Mouse (Mus musculus): ENCODE data around the gene Gtf3c2.
"Not testable (repeated sequence)": the region's sequence is repeated elsewhere in the genome, so short reads cannot be mapped to it uniquely, and the experiment has no call there.

Gene Gtf3c2

DNA sequence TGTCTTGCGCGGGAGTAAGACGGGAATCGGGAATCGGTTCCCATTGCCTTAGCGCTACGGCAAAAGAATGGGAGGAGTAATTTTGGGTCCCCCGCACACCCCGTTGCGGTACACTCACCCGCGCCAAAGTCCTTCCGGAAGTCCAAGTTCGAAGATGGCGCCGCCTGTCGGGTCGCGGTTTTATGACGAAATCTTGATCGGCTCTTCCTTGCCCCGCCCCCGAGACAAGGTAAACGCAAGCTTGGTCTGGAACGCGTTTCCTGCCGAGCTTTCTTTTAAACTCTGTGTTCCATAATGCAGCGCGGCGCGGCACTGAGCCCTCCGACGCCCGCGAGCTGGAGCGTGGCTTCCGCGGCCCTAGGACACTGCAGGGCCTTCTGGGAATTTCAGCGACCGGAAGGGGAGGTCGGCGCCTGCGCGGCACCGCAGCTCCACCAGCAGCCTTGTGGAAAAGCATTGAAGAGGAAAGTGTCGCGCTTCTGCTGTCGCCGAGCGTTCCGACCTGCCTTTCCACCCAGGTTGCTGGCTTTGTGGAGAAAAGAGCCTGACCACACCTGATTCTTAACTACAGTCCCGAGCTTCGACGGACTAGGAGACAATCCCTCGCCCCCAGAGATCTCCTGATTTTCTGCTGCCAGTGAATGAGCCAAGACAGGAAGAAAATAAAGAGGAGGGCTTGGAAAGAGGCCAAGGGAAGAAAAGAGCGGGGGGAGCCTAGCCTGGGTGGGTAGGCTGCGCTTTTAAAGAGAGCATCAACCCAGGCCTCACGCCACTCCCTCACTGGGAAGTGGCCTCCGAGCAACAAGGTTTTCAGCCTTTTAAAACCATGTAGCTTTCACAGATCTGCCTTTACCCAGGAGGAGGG is at the start of gene Gtf3c2, which contains the start of gene Gm29609:
Gene Gtf3c2, minus strand, starts transcription at position 379 of the 865 bp plus-strand sequence.
Gene Gm29609, minus strand, starts transcription at position 146 of the 865 bp plus-strand sequence.
- peak; percentile 97 to 98 for DNase-seq (ENCODE audit: low spot score in 2 of 2)

GRCm38 (mm10) chr5:31226641-31227040 is 46.7 kb upstream of the Gtf3c2 start:
- DNase-seq (ENCODE audit: low spot score in 2 of 2), result no peak

DNA sequence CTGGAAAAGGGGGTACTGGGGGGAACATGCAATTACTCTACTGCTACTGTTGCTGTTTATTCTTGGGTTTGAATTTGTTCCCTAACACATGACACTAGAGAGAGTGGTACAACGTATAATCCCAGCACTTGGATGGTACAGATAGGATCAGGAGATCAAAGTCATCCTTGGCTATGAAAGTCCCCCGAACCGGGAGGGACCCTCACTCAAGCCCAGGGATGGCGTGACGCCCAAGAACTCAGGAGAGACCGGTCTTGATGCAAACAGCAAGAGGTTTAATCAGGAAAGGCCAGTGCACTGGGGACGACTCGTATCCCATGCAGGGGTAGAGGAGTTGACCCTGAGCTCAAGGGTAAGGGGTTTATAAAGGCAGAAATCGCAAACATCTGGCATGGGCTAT is 42.8 kb upstream of the Gtf3c2 start:
- DNase-seq (ENCODE audit: low spot score in 2 of 2), result peak in 1 of 2 experiments; percentile 36

GRCm38 (mm10) chr5:31221304-31221945 is 41.5 kb upstream of the Gtf3c2 start:
- DNase-seq (ENCODE audit: low spot score in 2 of 2), result peak; percentile 70

DNA sequence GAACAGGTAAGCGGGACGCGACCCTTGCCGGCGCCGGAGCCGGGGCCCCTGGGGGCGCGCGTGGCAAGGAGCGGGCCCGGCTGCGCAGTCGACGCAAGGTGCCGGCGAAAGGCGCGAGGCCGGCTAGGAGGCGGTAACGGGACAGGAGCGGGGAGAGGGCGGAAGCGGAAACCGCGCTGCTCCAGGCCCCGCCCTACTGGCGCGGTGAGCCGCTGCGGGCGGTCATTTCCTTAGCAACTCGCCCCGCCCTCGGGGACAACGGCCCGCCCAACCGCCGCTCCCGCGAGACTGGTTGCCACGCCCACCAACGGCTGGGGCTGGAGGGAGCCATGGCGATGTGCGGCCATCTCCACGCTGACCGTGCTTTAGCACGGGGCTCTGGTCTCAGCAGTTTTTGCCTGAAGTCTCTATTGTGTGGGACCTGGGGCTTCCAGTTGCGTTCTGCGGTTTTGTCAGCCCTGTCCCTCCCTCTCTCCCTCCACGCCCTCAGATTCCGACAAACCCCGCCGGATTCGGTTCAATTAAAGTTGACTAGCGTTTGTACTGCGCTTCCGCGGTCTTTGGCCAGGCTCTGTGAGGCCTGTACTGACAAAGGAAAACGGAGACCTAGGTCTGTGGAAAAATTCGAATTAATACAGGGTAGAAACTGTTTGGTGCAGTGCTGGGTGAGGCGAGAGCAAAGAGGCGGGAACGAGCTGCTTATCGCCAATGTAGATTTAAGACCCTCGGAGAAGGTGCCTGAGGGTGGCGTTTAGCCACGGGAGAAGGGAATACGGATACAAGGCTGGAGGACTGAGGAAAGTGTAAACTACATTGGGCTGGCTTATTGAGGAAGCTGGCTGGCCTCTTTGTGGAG is 40.7 kb upstream of the Gtf3c2 start, which contains the start of gene Ppm1g:
Gene Ppm1g, minus strand, starts transcription at position 240 of the 856 bp plus-strand sequence.
- peak; percentile 97 for DNase-seq (ENCODE audit: low spot score in 2 of 2)

GRCm38 (mm10) chr5:31219911-31220447 is 40.0 kb upstream of the Gtf3c2 start:
- peak; percentile 70 for DNase-seq (ENCODE audit: low spot score in 2 of 2)

DNA sequence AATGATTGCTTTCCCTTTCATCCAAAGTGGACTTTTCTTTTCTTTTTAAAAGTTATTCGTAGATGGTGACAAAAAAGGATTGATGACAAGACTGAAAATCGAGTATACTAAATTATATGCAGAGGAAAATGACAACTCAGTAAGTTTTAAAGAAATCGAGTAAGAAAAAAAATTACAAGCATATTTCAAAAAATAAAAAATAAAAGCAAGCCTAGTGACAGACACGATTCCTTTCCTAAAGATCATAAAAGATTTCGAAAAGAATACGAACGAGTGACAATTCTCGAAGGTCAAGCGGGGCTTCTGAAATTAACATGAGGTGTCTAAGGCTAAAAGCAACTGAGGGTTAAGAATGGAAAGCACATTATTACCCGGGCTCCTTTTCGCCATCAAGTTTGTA is 39.5 kb upstream of the Gtf3c2 start:
- no peak for DNase-seq (ENCODE audit: low spot score in 2 of 2)

GRCm38 (mm10) chr5:31219070-31219469 is 39.1 kb upstream of the Gtf3c2 start:
- peak in 1 of 2 experiments; percentile 39 for DNase-seq (ENCODE audit: low spot score in 2 of 2)

- no peak for DNase-seq (ENCODE audit: low spot score in 2 of 2)
Measured at GRCm38 (mm10) chr5:31218294-31218693, 38.4 kb upstream of the Gtf3c2 start.

GRCm38 (mm10) chr5:31216554-31216953 is 36.6 kb upstream of the Gtf3c2 start:
- not testable (repeated sequence) for DNase-seq (ENCODE audit: low spot score in 2 of 2)

GRCm38 (mm10) chr5:31204421-31204820 is 24.5 kb upstream of the Gtf3c2 start:
- DNase-seq (ENCODE audit: low spot score in 2 of 2), result peak in 1 of 2 experiments; percentile 27

GRCm38 (mm10) chr5:31203866-31204265 is 23.9 kb upstream of the Gtf3c2 start:
- DNase-seq (ENCODE audit: low spot score in 2 of 2), result no peak

DNA sequence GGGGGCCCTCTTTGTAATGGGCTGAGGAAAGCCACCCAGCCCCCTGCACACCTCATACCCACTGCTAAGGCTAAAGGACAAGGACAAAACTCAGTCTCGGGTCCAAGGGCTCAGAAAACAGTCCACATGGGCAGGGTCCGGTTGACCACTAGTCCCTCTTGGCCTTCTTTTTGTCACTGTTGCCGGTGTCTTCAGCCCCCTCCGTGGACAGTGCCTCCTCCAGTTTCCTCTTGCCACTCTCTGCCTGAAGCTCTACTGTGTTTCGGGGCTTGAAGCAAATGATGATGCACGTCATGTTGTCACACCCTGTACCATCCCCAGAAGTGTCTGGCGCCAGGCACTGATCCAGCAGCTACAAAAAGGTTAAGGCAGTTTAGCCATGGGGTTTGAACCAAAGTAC is 23.0 kb upstream of the Gtf3c2 start:
- DNase-seq (ENCODE audit: low spot score in 2 of 2), result peak in 1 of 2 experiments; percentile 45

- peak; percentile 99 to 100 for DNase-seq (ENCODE audit: low spot score in 2 of 2)
Measured at GRCm38 (mm10) chr5:31201742-31202590, 22.0 kb upstream of the Gtf3c2 start, which contains the start of gene Zfp513. Zfp513 (minus strand) TSS chr5:31202303.

GRCm38 (mm10) chr5:31201042-31201741 is 21.2 kb upstream of the Gtf3c2 start:
- peak in 1 of 2 experiments; percentile 43 for DNase-seq (ENCODE audit: low spot score in 2 of 2)

DNA sequence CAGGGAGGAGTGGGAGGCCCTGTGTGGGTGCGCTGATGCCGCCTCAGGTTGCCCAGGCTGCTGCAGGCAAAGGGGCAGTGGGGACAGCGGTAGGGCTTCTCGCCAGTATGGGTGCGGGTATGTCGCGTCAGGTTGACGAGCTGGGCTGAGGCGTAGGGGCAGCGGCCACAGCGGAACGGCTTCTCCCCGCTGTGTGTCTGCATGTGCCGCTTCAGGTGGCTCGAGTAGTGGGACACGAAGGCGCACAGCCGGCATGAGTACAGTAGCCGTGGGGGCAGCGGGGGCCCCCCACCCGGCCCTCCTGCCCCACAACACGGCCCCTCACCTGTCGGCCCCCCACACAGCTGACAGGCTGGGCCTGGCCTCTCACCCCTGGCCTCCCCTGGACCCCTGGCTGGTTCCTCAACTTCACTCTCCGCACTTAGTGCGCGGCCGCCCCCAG is 20.4 kb upstream of the Gtf3c2 start:
- peak in 1 of 2 experiments; percentile 53 for DNase-seq (ENCODE audit: low spot score in 2 of 2)

DNA sequence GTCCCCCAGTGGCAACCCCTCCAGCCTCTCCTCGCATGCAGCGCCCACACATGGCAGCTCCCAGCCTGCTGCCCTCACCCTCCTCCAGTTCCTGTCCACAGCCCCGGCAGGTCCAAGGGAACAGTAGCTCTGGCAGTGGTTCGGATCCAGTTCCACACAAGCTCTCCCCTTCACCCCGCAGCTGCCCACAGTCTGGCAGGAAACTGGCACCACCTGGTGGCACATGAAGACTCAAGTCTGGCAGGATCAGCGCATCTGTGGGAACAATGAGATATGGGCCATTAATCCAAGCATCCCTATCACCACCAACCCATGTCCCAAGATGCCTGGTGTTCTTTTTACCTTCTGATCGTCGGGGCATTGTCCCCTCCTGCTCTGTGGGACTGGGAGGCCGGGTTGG is 19.9 kb upstream of the Gtf3c2 start:
- DNase-seq (ENCODE audit: low spot score in 2 of 2), result peak; percentile 55 to 62

DNA sequence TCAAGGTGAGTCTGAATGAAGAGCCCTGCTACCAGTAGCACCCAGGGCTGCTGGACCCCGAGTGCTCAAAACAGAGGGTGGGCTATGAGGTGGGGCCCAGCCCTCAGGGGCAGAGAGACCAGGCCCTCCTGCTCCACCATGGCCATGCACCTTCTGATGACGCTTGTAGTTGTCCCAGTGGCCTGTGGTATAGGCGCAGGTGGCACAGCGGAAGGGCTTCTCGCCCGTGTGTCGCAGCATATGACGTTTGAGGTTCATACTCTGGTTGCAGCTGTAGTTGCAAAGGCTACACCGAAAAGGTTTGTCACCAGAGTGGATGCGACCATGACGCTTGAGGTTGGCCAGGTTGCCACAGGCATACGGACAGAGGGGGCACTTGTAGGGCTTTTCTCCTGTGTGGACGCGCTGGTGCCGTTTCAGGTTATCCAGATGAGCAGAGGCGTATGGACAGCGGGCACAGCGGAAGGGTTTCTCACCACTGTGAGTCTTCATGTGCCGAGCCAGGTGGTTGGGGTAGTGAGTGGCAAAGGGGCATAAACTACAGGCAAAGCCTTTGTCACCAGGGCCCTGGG is 19.5 kb upstream of the Gtf3c2 start:
- DNase-seq (ENCODE audit: low spot score in 2 of 2), result peak in 1 of 2 experiments; percentile 55

GRCm38 (mm10) chr5:31198616-31199320 is 18.8 kb upstream of the Gtf3c2 start:
- DNase-seq (ENCODE audit: low spot score in 2 of 2), result peak in 1 of 2 experiments; percentile 36

Data from right cerebral cortex, postnatal 10 days (tissue).